Mouse (Mus musculus): ENCODE data around the gene Gm12248.

DNA sequence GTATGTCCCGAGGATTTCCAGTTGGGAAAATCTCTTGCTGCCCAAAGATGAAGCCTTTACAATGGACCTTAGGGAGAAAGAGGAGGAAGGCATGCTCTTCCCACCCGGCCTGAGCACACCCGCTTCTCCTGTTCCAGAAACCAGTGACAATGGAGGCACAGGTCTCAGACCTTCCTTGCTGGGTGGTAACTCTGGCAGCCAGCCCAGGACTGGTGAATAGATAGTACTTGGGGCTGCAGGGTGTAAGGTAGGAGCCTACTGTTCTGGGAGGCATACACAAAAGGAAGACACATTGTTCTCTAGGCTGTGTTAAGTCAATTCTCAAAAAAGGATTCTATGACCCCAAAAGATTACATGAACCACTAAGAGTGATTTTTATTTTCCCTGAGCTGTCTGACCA lies 27.7 kb upstream of the Gm12248 start:
- TF ChIP-seq CTCF (IDR thresholded peaks at IDR 0.05) (no peak), EP300 (IDR thresholded peaks at IDR 0.05) (no peak)

Measured in lung, postnatal 0 days (tissue).